Mouse (Mus musculus) ES-E14 (cell line): ENCODE results near the gene Nab2. TPM values are rescaled to one million over a fixed set of nuclear protein-coding genes. Genes with fewer than 3 reads are reported as not detected.

ENCODE experiments used
- DNase-seq: peaks from one replicate; pipeline ENCODE4 v3.0.0-alpha.2; 2013; ENCODE audit warnings: low read depth, low spot score
- H3K27ac ChIP-seq: 2 replicates; pipeline ENCODE4 v1.5.1; 2012; ENCODE audit warnings: low read depth, mild to moderate bottlenecking, low read length, moderate library complexity, mixed read lengths; ENCODE audit not compliant: poor library complexity, insufficient read depth, severe bottlenecking
- H3K36me3 ChIP-seq: 2 replicates; pipeline ENCODE4 v1.6.1; 2012; ENCODE audit warnings: mild to moderate bottlenecking, low read length, moderate library complexity, mixed read lengths; ENCODE audit not compliant: control insufficient read depth, poor library complexity, insufficient read depth, severe bottlenecking
- H3K4me1 ChIP-seq, 2 experiments: fragments of 150-350 bp in 1 of 2; sonication (generic) in 1 of 2; 2 replicates each; pipeline ENCODE4 v1.6.1; 2012; ENCODE audit warnings: low read length in 2 of 2, mild to moderate bottlenecking in 1 of 2, mixed read lengths in 1 of 2; ENCODE audit not compliant: control insufficient read depth in 2 of 2, insufficient read depth in 2 of 2, poor library complexity in 1 of 2
- H3K4me3 ChIP-seq, 2 experiments: fragments of 150-350 bp in 1 of 2; sonication (generic) in 1 of 2; 2 replicates each; pipeline ENCODE4 v1.5.1; 2012; ENCODE audit warnings: low read length in 2 of 2, low read depth in 1 of 2, mild to moderate bottlenecking in 1 of 2, mixed read lengths in 1 of 2; ENCODE audit not compliant: insufficient read depth in 1 of 2, poor library complexity in 1 of 2, severe bottlenecking in 1 of 2
- H3K9ac ChIP-seq: 2 replicates; pipeline ENCODE4 v1.6.1; 2012; ENCODE audit warnings: low read depth, mild to moderate bottlenecking, low read length, mixed read lengths; ENCODE audit not compliant: poor library complexity, insufficient read depth, severe bottlenecking
- H3K9me3 ChIP-seq: fragments of 150-350 bp; sonication (generic); 2 replicates; pipeline ENCODE4 v1.6.1; 2012; ENCODE audit warnings: low read depth, mild to moderate bottlenecking, low read length; ENCODE audit not compliant: control insufficient read depth, insufficient read depth
- CHD2 ChIP-seq: IDR thresholded peaks from 2 replicates; pipeline ENCODE4 v1.6.1; 2014; ENCODE audit warnings: mild to moderate bottlenecking, low read depth, low read length, inconsistent platforms
- HCFC1 ChIP-seq: IDR thresholded peaks from 2 replicates; pipeline ENCODE4 v1.6.1; 2012; ENCODE audit warnings: low read length, inconsistent platforms, borderline replicate concordance; ENCODE audit not compliant: insufficient read depth
- MAFK ChIP-seq: IDR thresholded peaks from 2 replicates; pipeline ENCODE4 v1.6.1; 2014; ENCODE audit warnings: mild to moderate bottlenecking, low read depth, low read length, inconsistent platforms; ENCODE audit not compliant: insufficient read depth
- ZC3H11A ChIP-seq: IDR thresholded peaks from 2 replicates; pipeline ENCODE4 v1.6.1; 2012; ENCODE audit warnings: low read depth, mild to moderate bottlenecking, inconsistent platforms, low read length, borderline replicate concordance
- ZNF384 ChIP-seq: IDR thresholded peaks from 2 replicates; pipeline ENCODE4 v1.6.1; 2012; ENCODE audit warnings: low read depth, low read length, inconsistent platforms
- in situ Hi-C, 2 experiments: fragments of 600-800 bp; cut with MboI; formaldehyde crosslinking; loops; one replicate each; pipeline ENCODE4 v1.15.1; 2025; ENCODE audit warnings: low sequenced_read_pairs in 2 of 2, inconsistent platforms in 1 of 2; ENCODE audit not compliant: unreplicated experiment in 2 of 2
- total RNA-seq: library from RNA; depleted of rRNA; stranded (reverse); fragments of 300-350 nt; gene quantifications from 2 replicates; pipeline ENCODE4 v1.2.3, GENCODE M21; 2012; rRNA removed

Gene Nab2
- total RNA-seq, 1 experiment: 10.6 TPM

GRCm38 (mm10) chr10:127612079-127612775 is 56.1 kb downstream of the Nab2 start:
- in situ Hi-C loops: no loop called here
- Histone ChIP-seq H3K27ac (no peak overlapping the region), H3K36me3 (no peaks in the 10 kb centered on the region), H3K4me3 (no peak overlapping the region), H3K9ac (no peak overlapping the region), H3K4me1 (peaks cover 10 to 19% of the 10 kb centered on the region in 2 experiments; a peak in 3 of 4 replicates), H3K9me3 (no peaks in the 10 kb centered on the region)
- TF ChIP-seq ZNF384 (no peak), MAFK (no peak), HCFC1 (no peak), ZC3H11A (no peak), CHD2 (no peak)
- no peak for DNase-seq

Other genes starting within 250 kb of the Nab2 start
- gene Stac3, start 166.9 kb downstream of the Nab2 start, total RNA-seq: 1.1 and 2.4 TPM in 2 replicates
- 5.8 and 22.6 TPM in 2 replicates for gene Ndufa4l2, start 153.6 kb downstream of the Nab2 start, total RNA-seq
- 169 and 266 TPM in 2 replicates for gene Shmt2, start 146.1 kb downstream of the Nab2 start, total RNA-seq
- gene Nxph4, start 134.0 kb downstream of the Nab2 start, total RNA-seq: 0.76 and 1.6 TPM in 2 replicates
- gene Lrp1, start 47.4 kb downstream of the Nab2 start, total RNA-seq: 69.6 and 91.4 TPM in 2 replicates
- gene Stat6, start 25.6 kb downstream of the Nab2 start, total RNA-seq: 18.6 and 26.0 TPM in 2 replicates
- gene Nemp1, start 1.7 kb downstream of the Nab2 start, total RNA-seq: 23.6 and 35.6 TPM in 2 replicates
- 1.7 and 3.2 TPM in 2 replicates for gene Myo1a, start 36.6 kb upstream of the Nab2 start, total RNA-seq
- 0.37 and 0.45 TPM in 2 replicates for gene Tac2, start 55.9 kb upstream of the Nab2 start, total RNA-seq
- 6.3 and 8.3 TPM in 2 replicates for gene Zbtb39, start 71.0 kb upstream of the Nab2 start, total RNA-seq
- 0.49 and 0.69 TPM in 2 replicates for gene Gpr182, start 83.2 kb upstream of the Nab2 start, total RNA-seq
- gene Rdh1, start 91.2 kb upstream of the Nab2 start, total RNA-seq: 1.1 TPM in 2 replicates
- 0.21 TPM in 1 of 2 replicates, not detected in the other for gene Rdh16f1, start 91.2 kb upstream of the Nab2 start, total RNA-seq
- 0.27 TPM in 1 of 2 replicates, not detected in the other for gene Rdh9, start 107.8 kb upstream of the Nab2 start, total RNA-seq
- gene Rdh16, start 132.6 kb upstream of the Nab2 start, total RNA-seq: 0.09 and 0.11 TPM in 2 replicates
- gene Rdh19, start 181.4 kb upstream of the Nab2 start, total RNA-seq: not detected in 2 replicates
- gene Rdh16f2, start 197.9 kb upstream of the Nab2 start, total RNA-seq: 0.26 TPM in 1 of 2 replicates, not detected in the other
- not detected in 2 replicates for gene Rdh7, start 220.2 kb upstream of the Nab2 start, total RNA-seq
- 0.27 TPM in 1 of 2 replicates, not detected in the other for gene Sdr9c7, start 229.9 kb upstream of the Nab2 start, total RNA-seq